Mouse (Mus musculus): ENCODE data around the gene Opcml. TPM values are rescaled to one million over a fixed set of nuclear protein-coding genes. Genes with fewer than 3 reads are reported as not detected.

Opcml gene
- polyA plus RNA-seq, 1 experiment from 2014 or later, result 14.1 TPM

DNA sequence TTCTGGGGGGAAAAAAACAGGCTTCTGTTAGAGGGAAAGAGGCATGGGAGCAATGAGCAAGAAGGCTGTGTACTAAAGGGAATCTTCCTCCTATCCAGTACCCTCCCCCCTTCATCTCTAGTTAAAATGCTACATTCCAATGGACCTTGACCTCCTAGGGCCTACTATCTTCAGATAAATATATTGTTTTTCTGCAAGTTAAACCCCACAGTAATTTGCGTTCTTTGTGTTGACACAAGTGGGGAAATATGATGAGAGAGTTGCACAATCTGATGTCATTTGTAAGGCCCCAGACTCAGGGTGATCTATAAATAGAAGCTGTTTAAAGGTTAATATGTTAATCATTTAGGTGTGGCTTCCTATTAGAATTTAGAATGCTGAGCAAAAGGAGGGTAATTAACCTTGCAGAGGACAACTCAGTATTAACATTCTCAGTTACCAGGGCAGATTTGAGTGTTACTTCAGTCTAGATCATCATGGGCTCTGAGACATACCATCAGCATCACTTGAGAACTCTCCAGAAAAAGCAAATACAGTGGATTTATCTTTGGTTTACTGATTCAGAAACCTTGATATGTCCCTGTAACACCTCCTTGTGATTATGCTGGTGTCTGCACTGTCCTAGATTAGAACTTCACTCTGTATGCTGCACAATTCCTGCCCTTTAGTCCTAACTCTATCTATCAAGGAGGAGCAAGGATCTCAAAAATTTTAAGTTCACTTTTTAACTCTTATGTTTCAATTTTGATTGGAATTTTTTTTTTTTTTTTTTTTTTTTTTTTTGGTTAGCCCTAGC is 762.0 kb downstream of the Opcml start:
- H3K27ac ChIP-seq, result no peak overlapping the region
- H3K4me1 ChIP-seq, result peaks cover 7% of the 10 kb centered on the region; the same call in 1 of the 2 replicates

GRCm38 (mm10) chr9:28558628-28559027 is 768.1 kb downstream of the Opcml start:
- H3K36me3 ChIP-seq (ENCODE audit: poor library complexity, severe bottlenecking), result no peaks in the 10 kb centered on the region
- H3K9me3 ChIP-seq (replicated peaks), result no peaks in the 10 kb centered on the region
- H3K4me2 ChIP-seq, result no peak overlapping the region
- no peak overlapping the region for H3K4me3 ChIP-seq
- no peak overlapping the region for H3K27ac ChIP-seq
- H3K9ac ChIP-seq, result no peak overlapping the region
- no peak for ATAC-seq
- 81% methylated on average over 2 of the region's 2 CpGs for WGBS
- 0 out of 2 replicates have a peak, but pooled peaks cover 3% of the 10 kb centered on the region for H3K4me1 ChIP-seq
- H3K27me3 ChIP-seq, result no peaks in the 10 kb centered on the region

More for the DNA sequence above, 762.0 kb downstream of the Opcml start:
- Histone ChIP-seq H3K9me3 (replicated peaks) (no peaks in the 10 kb centered on the region), H3K36me3 (ENCODE audit: poor library complexity, severe bottlenecking) (no peaks in the 10 kb centered on the region), H3K27me3 (no peaks in the 10 kb centered on the region), H3K9ac (no peak overlapping the region), H3K4me2 (no peak overlapping the region), H3K4me3 (no peak overlapping the region)
- WGBS, result 81% methylated on average over 1 of the region's 1 CpGs
- no peak for ATAC-seq

DNA sequence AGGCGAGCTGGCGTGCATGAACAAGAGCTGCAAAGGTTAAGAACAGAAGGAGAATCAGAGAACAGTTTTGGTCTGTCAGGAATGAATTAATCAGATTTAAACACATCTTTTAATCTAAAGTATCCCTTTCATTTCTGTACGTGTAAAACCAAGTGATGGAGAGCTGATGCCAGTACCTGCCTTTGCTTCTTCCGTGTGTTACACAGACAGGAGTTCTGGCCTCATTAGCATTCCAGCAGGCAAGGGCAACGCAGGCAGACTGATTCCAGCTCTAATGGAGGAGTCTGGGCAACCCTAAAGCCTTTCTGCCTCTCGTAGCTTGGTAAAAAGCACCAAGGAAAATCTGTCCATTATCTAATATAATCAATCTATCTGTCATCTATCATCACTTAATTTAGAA is 771.2 kb downstream of the Opcml start:
- Histone ChIP-seq H3K9me3 (replicated peaks) (no peaks in the 10 kb centered on the region), H3K27me3 (no peaks in the 10 kb centered on the region), H3K4me1 (0 out of 2 replicates have a peak, but pooled peaks cover 3% of the 10 kb centered on the region), H3K9ac (no peak overlapping the region), H3K4me2 (no peak overlapping the region), H3K27ac (no peak overlapping the region), H3K36me3 (ENCODE audit: poor library complexity, severe bottlenecking) (no peaks in the 10 kb centered on the region), H3K4me3 (no peak overlapping the region)
- ATAC-seq, result no peak
- WGBS, result 33% methylated on average over 6 of the region's 6 CpGs

- Histone ChIP-seq H3K4me3 (no peak overlapping the region), H3K27ac (no peak overlapping the region), H3K9ac (no peak overlapping the region), H3K4me1 (0 out of 2 replicates have a peak, but pooled peaks cover 3% of the 10 kb centered on the region), H3K9me3 (replicated peaks) (no peaks in the 10 kb centered on the region), H3K27me3 (no peaks in the 10 kb centered on the region), H3K36me3 (ENCODE audit: poor library complexity, severe bottlenecking) (no peaks in the 10 kb centered on the region), H3K4me2 (no peak overlapping the region)
- 59% methylated on average over 14 of the region's 14 CpGs for WGBS
- no peak for ATAC-seq
These were observed 772.6 kb downstream of the Opcml start for GRCm38 (mm10) chr9:28563066-28563683.

- Histone ChIP-seq H3K4me1 (peaks cover 9% of the 10 kb centered on the region), H3K27ac (no peak overlapping the region; the same call in 1 of the 2 replicates), H3K27me3 (no peaks in the 10 kb centered on the region), H3K4me3 (no peak overlapping the region), H3K36me3 (ENCODE audit: poor library complexity, severe bottlenecking) (no peaks in the 10 kb centered on the region), H3K4me2 (no peak overlapping the region), H3K9ac (no peak overlapping the region), H3K9me3 (replicated peaks) (no peaks in the 10 kb centered on the region)
- ATAC-seq, result peak; percentile 59
- 29% methylated on average over 8 of the region's 8 CpGs for WGBS
These were observed 778.5 kb downstream of the Opcml start for GRCm38 (mm10) chr9:28569041-28569522.

DNA sequence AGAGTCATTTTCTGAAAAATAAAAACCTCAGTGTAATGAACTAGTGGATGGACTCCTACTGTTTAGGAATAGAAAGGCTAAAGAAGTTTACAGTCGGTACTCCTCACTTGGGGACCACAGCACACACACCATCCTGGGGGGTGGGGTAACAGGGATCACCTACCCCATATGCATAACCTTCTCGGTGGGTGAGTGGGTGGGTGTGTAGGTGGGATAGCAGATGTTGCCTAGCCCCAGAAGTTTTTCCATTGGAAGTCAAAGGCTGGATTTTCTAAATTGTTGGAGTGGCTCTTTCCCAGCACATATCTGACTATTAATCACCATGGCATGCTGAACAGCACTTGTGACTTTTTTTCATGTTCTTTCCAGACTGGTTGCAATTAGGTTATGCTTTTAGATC is 779.2 kb downstream of the Opcml start:
- ATAC-seq, result no peak
- Histone ChIP-seq H3K27me3 (no peaks in the 10 kb centered on the region), H3K9me3 (replicated peaks) (no peaks in the 10 kb centered on the region), H3K4me2 (no peak overlapping the region), H3K4me1 (peaks cover 9% of the 10 kb centered on the region), H3K27ac (no peak overlapping the region), H3K36me3 (ENCODE audit: poor library complexity, severe bottlenecking) (no peaks in the 10 kb centered on the region), H3K4me3 (no peak overlapping the region), H3K9ac (no peak overlapping the region)
- 59% methylated on average over 2 of the region's 2 CpGs for WGBS

DNA sequence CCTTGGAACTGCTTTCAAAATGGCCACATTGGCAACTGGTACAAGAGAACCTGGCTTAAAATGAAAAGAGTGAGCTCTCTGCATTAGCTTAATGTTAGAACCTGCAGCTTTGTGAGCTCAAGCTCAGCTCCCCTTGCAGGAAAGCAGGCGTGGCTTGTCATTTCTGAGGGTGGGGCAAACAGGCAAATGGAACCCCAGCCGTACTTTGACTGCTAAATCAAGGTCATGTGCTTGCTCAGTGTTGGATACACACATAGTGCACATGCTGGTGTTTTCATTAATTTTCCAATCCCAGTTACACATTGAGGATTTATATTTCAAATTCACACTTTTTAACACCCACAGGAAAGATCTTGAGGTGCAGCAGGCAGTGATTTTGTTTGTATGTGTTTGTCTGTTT is 781.1 kb downstream of the Opcml start:
- no peaks in the 10 kb centered on the region for H3K9me3 ChIP-seq (replicated peaks)
- WGBS, result 82% methylated on average over 2 of the region's 2 CpGs
- H3K4me3 ChIP-seq, result no peak overlapping the region
- ATAC-seq, result no peak
- H3K9ac ChIP-seq, result no peak overlapping the region
- no peak overlapping the region for H3K4me2 ChIP-seq
- H3K27ac ChIP-seq, result no peak overlapping the region
- peaks cover 9% of the 10 kb centered on the region for H3K4me1 ChIP-seq
- H3K36me3 ChIP-seq (ENCODE audit: poor library complexity, severe bottlenecking), result no peaks in the 10 kb centered on the region
- no peaks in the 10 kb centered on the region for H3K27me3 ChIP-seq

- ATAC-seq, result no peak
- Histone ChIP-seq H3K4me2 (no peak overlapping the region), H3K4me1 (peaks cover 9% of the 10 kb centered on the region), H3K9me3 (replicated peaks) (no peaks in the 10 kb centered on the region), H3K27ac (no peak overlapping the region), H3K4me3 (no peak overlapping the region), H3K9ac (no peak overlapping the region), H3K27me3 (no peaks in the 10 kb centered on the region), H3K36me3 (ENCODE audit: poor library complexity, severe bottlenecking) (no peaks in the 10 kb centered on the region)
- WGBS, result 77% methylated on average over 9 of the region's 9 CpGs
These were observed 781.7 kb downstream of the Opcml start for GRCm38 (mm10) chr9:28572136-28572774.

DNA sequence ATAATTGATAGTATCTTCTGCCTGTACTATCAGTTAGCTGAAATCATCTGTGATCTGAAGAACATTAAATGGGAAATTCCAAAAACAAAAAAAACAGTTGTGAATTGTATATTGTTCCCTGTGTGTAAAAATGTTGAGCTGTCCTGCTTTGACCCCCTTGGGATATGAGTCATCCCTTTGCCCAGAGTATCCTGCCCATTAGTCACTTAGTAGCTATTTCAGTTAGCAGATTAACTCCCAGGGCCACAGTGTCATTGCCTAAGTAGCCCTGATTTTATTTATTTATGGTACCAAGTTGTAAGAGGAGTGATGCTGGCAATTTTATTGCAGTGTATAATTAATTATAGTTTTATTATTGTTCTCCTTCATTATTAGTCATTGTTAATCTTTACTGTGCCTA is 788.2 kb downstream of the Opcml start:
- H3K4me2 ChIP-seq, result no peak overlapping the region
- H3K27me3 ChIP-seq, result no peaks in the 10 kb centered on the region
- H3K36me3 ChIP-seq (ENCODE audit: poor library complexity, severe bottlenecking), result no peaks in the 10 kb centered on the region
- no peaks in the 10 kb centered on the region for H3K9me3 ChIP-seq (replicated peaks)
- H3K9ac ChIP-seq, result no peak overlapping the region
- H3K4me1 ChIP-seq, result no peaks in the 10 kb centered on the region
- no peak overlapping the region for H3K4me3 ChIP-seq
- no peak for ATAC-seq
- no peak overlapping the region for H3K27ac ChIP-seq

DNA sequence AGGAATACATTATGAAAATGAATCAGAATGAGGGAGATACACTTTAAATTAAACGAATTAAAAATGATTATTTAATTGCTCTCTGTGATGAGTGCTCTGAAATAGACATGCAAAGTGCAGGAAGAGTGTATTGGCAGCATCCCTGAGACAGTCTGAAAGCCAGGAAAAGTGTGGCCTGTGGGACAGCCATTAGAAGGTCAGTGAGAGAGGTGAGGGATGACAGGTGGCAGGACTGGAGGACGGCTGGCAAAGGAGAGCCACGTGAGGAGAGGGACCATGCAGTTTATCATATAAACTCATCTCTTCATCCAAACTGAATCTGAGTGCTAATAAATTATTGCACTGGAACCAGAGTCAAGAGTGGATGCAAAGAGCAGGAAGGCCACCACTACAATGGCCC is 796.7 kb downstream of the Opcml start:
- H3K9me3 ChIP-seq (replicated peaks), result no peaks in the 10 kb centered on the region
- no peak overlapping the region for H3K9ac ChIP-seq
- no peak overlapping the region for H3K4me3 ChIP-seq
- H3K27me3 ChIP-seq, result no peaks in the 10 kb centered on the region; the same call in 1 of the 2 replicates
- WGBS, result 77% methylated on average over 3 of the region's 3 CpGs
- no peaks in the 10 kb centered on the region for H3K36me3 ChIP-seq (ENCODE audit: poor library complexity, severe bottlenecking)
- no peak overlapping the region for H3K4me2 ChIP-seq
- ATAC-seq, result no peak; the same call in 1 of the 2 replicates
- H3K27ac ChIP-seq, result no peak overlapping the region
- H3K4me1 ChIP-seq, result peaks cover 8% of the 10 kb centered on the region

GRCm38 (mm10) chr9:28587857-28588388 is 797.3 kb downstream of the Opcml start:
- H3K9ac ChIP-seq, result no peak overlapping the region
- H3K36me3 ChIP-seq (ENCODE audit: poor library complexity, severe bottlenecking), result no peaks in the 10 kb centered on the region
- 42% methylated on average over 4 of the region's 4 CpGs for WGBS
- H3K4me3 ChIP-seq, result no peak overlapping the region
- H3K27ac ChIP-seq, result no peak overlapping the region
- H3K9me3 ChIP-seq (replicated peaks), result no peaks in the 10 kb centered on the region
- H3K27me3 ChIP-seq, result no peaks in the 10 kb centered on the region; the same call in 1 of the 2 replicates
- H3K4me1 ChIP-seq, result peaks cover 8% of the 10 kb centered on the region
- H3K4me2 ChIP-seq, result no peak overlapping the region
- peak; percentile 58; the same call in 1 of the 2 replicates for ATAC-seq

GRCm38 (mm10) chr9:28588488-28588887 is 797.9 kb downstream of the Opcml start:
- Histone ChIP-seq H3K27ac (peak overlapping the region; percentile 51), H3K9ac (no peak overlapping the region), H3K4me1 (peaks cover 8% of the 10 kb centered on the region), H3K27me3 (no peaks in the 10 kb centered on the region; the same call in 1 of the 2 replicates), H3K36me3 (ENCODE audit: poor library complexity, severe bottlenecking) (no peaks in the 10 kb centered on the region), H3K9me3 (replicated peaks) (no peaks in the 10 kb centered on the region), H3K4me2 (no peak overlapping the region), H3K4me3 (no peak overlapping the region)
- 74% methylated on average over 1 of the region's 1 CpGs for WGBS
- no peak; the same call in 1 of the 2 replicates for ATAC-seq

Data from forebrain, embryonic 13.5 days (tissue).